Mouse (Mus musculus) 3T3-L1 (cell line): ENCODE measurements around the gene Commd7.

ENCODE experiments used
- DNase-seq: peaks from one replicate; pipeline ENCODE4 v3.0.0-alpha.2; 2015; ENCODE audit warnings: low read depth, low spot score

Commd7 gene

GRCm38 (mm10) chr2:153622449-153622848 lies 10.1 kb downstream of the Commd7 start:
- DNase-seq = no peak

GRCm38 (mm10) chr2:153618889-153619288 lies 13.7 kb downstream of the Commd7 start:
- DNase-seq = no peak

- no peak for DNase-seq
Observed at GRCm38 (mm10) chr2:153618439-153618838, 14.1 kb downstream of the Commd7 start.

- no peak for DNase-seq
Observed at GRCm38 (mm10) chr2:153616893-153617292, 15.7 kb downstream of the Commd7 start.

- DNase-seq = peak; percentile 65
Observed at GRCm38 (mm10) chr2:153612594-153613281, 19.8 kb downstream of the Commd7 start.

- no peak for DNase-seq
Observed at GRCm38 (mm10) chr2:153611743-153612142, 20.8 kb downstream of the Commd7 start.

- DNase-seq = no peak
Observed at GRCm38 (mm10) chr2:153611241-153611630, 21.3 kb downstream of the Commd7 start.

GRCm38 (mm10) chr2:153610426-153611240 lies 21.9 kb downstream of the Commd7 start:
- DNase-seq = no peak

- peak; percentile 73 for DNase-seq
Observed at GRCm38 (mm10) chr2:153609548-153609947, 23.0 kb downstream of the Commd7 start.

GRCm38 (mm10) chr2:153609058-153609457 lies 23.5 kb downstream of the Commd7 start:
- no peak for DNase-seq

- no peak for DNase-seq
Observed at GRCm38 (mm10) chr2:153607870-153608515, 24.6 kb downstream of the Commd7 start.

- DNase-seq = no peak
Observed at GRCm38 (mm10) chr2:153606421-153606820, 26.2 kb downstream of the Commd7 start.

GRCm38 (mm10) chr2:153603724-153604123 lies 28.9 kb downstream of the Commd7 start:
- no peak for DNase-seq

- peak; percentile 34 for DNase-seq
Observed at GRCm38 (mm10) chr2:153600667-153601648, 31.6 kb downstream of the Commd7 start.

- DNase-seq = peak; percentile 78
Observed at GRCm38 (mm10) chr2:153600021-153600666, 32.4 kb downstream of the Commd7 start.

GRCm38 (mm10) chr2:153597626-153598025 lies 35.0 kb downstream of the Commd7 start:
- DNase-seq = peak; percentile 42

- DNase-seq = no peak
Observed at GRCm38 (mm10) chr2:153597014-153597413, 35.6 kb downstream of the Commd7 start.

- DNase-seq = no peak
Observed at GRCm38 (mm10) chr2:153594998-153595397, 37.6 kb downstream of the Commd7 start.

- no peak for DNase-seq
Observed at GRCm38 (mm10) chr2:153593186-153593585, 39.4 kb downstream of the Commd7 start.
